Mouse (Mus musculus) liver, embryonic 11.5 days (tissue): Measurements from ENCODE around the gene Ubr4. TPM values are rescaled to one million over a fixed set of nuclear protein-coding genes. Genes with fewer than 3 reads are reported as not detected.

Experiments
- ATAC-seq: fragments of 200-750 bp; cut with Nextera tagmentation; replicated peaks from 2 replicates; pipeline ENCODE4 v1.8.0; 2017; ENCODE audit warnings: moderate number of reproducible peaks, mild to moderate bottlenecking, moderate TSS enrichment, moderate library complexity; ENCODE audit not compliant: low FRiP score
- DNase-seq: peaks from one replicate; pipeline ENCODE4 v3.0.0-alpha.2; 2017; ENCODE audit warnings: low spot score
- H3K27ac ChIP-seq: fragments of 300-500 bp; sonication (generic); 2 replicates; pipeline ENCODE4 v1.5.1; 2014; ENCODE audit warnings: mild to moderate bottlenecking, low read depth, low read length, control low read depth
- H3K27me3 ChIP-seq: fragments of 300-500 bp; sonication (generic); replicated peaks from 2 replicates; pipeline ENCODE4 v1.6.1; 2014; ENCODE audit warnings: low read length, mixed read lengths; ENCODE audit not compliant: control insufficient read depth, insufficient read depth
- H3K36me3 ChIP-seq: fragments of 300-500 bp; sonication (generic); 2 replicates; pipeline ENCODE4 v1.6.1; 2014; ENCODE audit warnings: mild to moderate bottlenecking, low read length, moderate library complexity, mixed read lengths; ENCODE audit not compliant: control insufficient read depth, insufficient read depth
- H3K4me1 ChIP-seq: fragments of 300-500 bp; sonication (generic); replicated peaks from 2 replicates; pipeline ENCODE4 v1.6.1; 2014; ENCODE audit warnings: low read length, mixed read lengths; ENCODE audit not compliant: control insufficient read depth, insufficient read depth
- H3K4me2 ChIP-seq: fragments of 300-500 bp; sonication (generic); 2 replicates; pipeline ENCODE4 v1.6.1; 2014; ENCODE audit warnings: mild to moderate bottlenecking, control low read depth, moderate library complexity
- H3K4me3 ChIP-seq: fragments of 300-500 bp; sonication (generic); 2 replicates; pipeline ENCODE4 v1.5.1; 2014; ENCODE audit warnings: low read depth, low read length, control low read depth
- H3K9ac ChIP-seq: fragments of 300-500 bp; sonication (generic); 2 replicates; pipeline ENCODE4 v1.6.1; 2014; ENCODE audit warnings: low read depth, low read length, control low read depth
- H3K9me3 ChIP-seq: fragments of 300-500 bp; sonication (generic); 2 replicates; pipeline ENCODE4 v1.6.1; 2016; ENCODE audit warnings: low read length, inconsistent platforms, mixed read lengths; ENCODE audit not compliant: control insufficient read depth
- WGBS: fragments of 180-500 bp; shearing (Covaris S2); extraction: QIAGEN DNeasy Blood & Tissue Kit; methylation state at CpG from one replicate; pipeline ENCODE4 v1.1.7; 2014; 5-methylcytosine and 5-hydroxymethylcytosine counted together
- polyA plus RNA-seq: library from polyadenylated mRNA; unstranded; fragments of >200 nt; fragmentation: Nextera tagmentation; extraction: Ambion mirVana; gene quantifications from 2 replicates; pipeline ENCODE4 v1.2.1, GENCODE M21; 2014

Gene Ubr4
- polyA plus RNA-seq, 1 experiment from 2014 or later, result 86.9 TPM

GRCm38 (mm10) chr4:139386869-139387319, 34.5 kb downstream of the Ubr4 start:
- H3K4me2 ChIP-seq, result peak overlapping the region; percentile 10; the same call in 1 of the 2 replicates
- 60% methylated on average over 6 of the region's 6 CpGs for WGBS

GRCm38 (mm10) chr4:139389557-139389956, 37.1 kb downstream of the Ubr4 start:
- DNase-seq (no peak), ATAC-seq (no peak)
- no peak overlapping the region for H3K4me3 ChIP-seq
- H3K36me3 ChIP-seq, result peaks cover 44% of the 10 kb centered on the region
- no peaks in the 10 kb centered on the region for H3K9me3 ChIP-seq
- WGBS, result 88% methylated on average over 4 of the region's 4 CpGs
- H3K4me1 ChIP-seq, result peaks cover 16% of the 10 kb centered on the region
- no peak overlapping the region for H3K27ac ChIP-seq
- no peaks in the 10 kb centered on the region for H3K27me3 ChIP-seq
- H3K4me2 ChIP-seq, result no peak overlapping the region
- no peak overlapping the region for H3K9ac ChIP-seq

More at GRCm38 (mm10) chr4:139386869-139387319, 34.5 kb downstream of the Ubr4 start:
- H3K9ac ChIP-seq, result no peak overlapping the region
- peak overlapping the region; percentile 37; the same call in 1 of the 2 replicates for H3K27ac ChIP-seq
- no peaks in the 10 kb centered on the region for H3K9me3 ChIP-seq
- H3K36me3 ChIP-seq, result peaks cover 22% of the 10 kb centered on the region
- H3K4me1 ChIP-seq, result peaks cover 28% of the 10 kb centered on the region
- ATAC-seq (no peak), DNase-seq (no peak)
- H3K27me3 ChIP-seq, result no peaks in the 10 kb centered on the region
- H3K4me3 ChIP-seq, result no peak overlapping the region

GRCm38 (mm10) chr4:139395431-139395830, 43.0 kb downstream of the Ubr4 start:
- 56% methylated on average over 2 of the region's 2 CpGs for WGBS
- H3K4me3 ChIP-seq, result no peak overlapping the region
- no peaks in the 10 kb centered on the region for H3K9me3 ChIP-seq
- H3K27me3 ChIP-seq, result no peaks in the 10 kb centered on the region
- no peaks in the 10 kb centered on the region for H3K4me1 ChIP-seq
- H3K9ac ChIP-seq, result no peak overlapping the region
- no peak overlapping the region for H3K4me2 ChIP-seq
- H3K27ac ChIP-seq, result no peak overlapping the region
- ATAC-seq, result 0 out of 2 replicates have a peak, but pooled peaks have one; percentile 31
- no peak for DNase-seq
- peaks cover 77% of the 10 kb centered on the region for H3K36me3 ChIP-seq

- DNase-seq (no peak), ATAC-seq (no peak)
- no peaks in the 10 kb centered on the region for H3K9me3 ChIP-seq
- no peak overlapping the region for H3K4me2 ChIP-seq
- no peaks in the 10 kb centered on the region for H3K27me3 ChIP-seq
- H3K9ac ChIP-seq, result no peak overlapping the region
- no peaks in the 10 kb centered on the region for H3K4me1 ChIP-seq
- WGBS, result 87% methylated on average over 5 of the region's 5 CpGs
- no peak overlapping the region for H3K27ac ChIP-seq
- H3K36me3 ChIP-seq, result peaks cover 62% of the 10 kb centered on the region
- H3K4me3 ChIP-seq, result no peak overlapping the region
Measured at GRCm38 (mm10) chr4:139400487-139400886, 48.1 kb downstream of the Ubr4 start.

GRCm38 (mm10) chr4:139403214-139403613, 50.8 kb downstream of the Ubr4 start:
- no peak for DNase-seq
- Histone ChIP-seq H3K36me3 (peaks cover 55% of the 10 kb centered on the region), H3K9ac (no peak overlapping the region), H3K4me1 (no peaks in the 10 kb centered on the region), H3K27ac (no peak overlapping the region), H3K4me3 (no peak overlapping the region), H3K9me3 (no peaks in the 10 kb centered on the region), H3K4me2 (no peak overlapping the region), H3K27me3 (no peaks in the 10 kb centered on the region)
- ATAC-seq, result no peak
- WGBS, result 84% methylated on average over 14 of the region's 14 CpGs

GRCm38 (mm10) chr4:139411351-139411750, 58.9 kb downstream of the Ubr4 start:
- Histone ChIP-seq H3K9ac (no peak overlapping the region), H3K27ac (no peak overlapping the region), H3K4me2 (no peak overlapping the region), H3K4me3 (no peak overlapping the region), H3K9me3 (no peaks in the 10 kb centered on the region), H3K27me3 (no peaks in the 10 kb centered on the region), H3K4me1 (no peaks in the 10 kb centered on the region), H3K36me3 (peaks cover 76% of the 10 kb centered on the region)
- DNase-seq, result no peak
- 89% methylated on average over 3 of the region's 3 CpGs for WGBS
- no peak for ATAC-seq

- H3K4me1 ChIP-seq, result no peaks in the 10 kb centered on the region
- no peak overlapping the region for H3K9ac ChIP-seq
- H3K36me3 ChIP-seq, result peaks cover 88% of the 10 kb centered on the region
- H3K4me2 ChIP-seq, result no peak overlapping the region
- no peak overlapping the region for H3K4me3 ChIP-seq
- no peak for ATAC-seq
- H3K9me3 ChIP-seq, result no peaks in the 10 kb centered on the region
- no peak for DNase-seq
- WGBS, result 66% methylated on average over 1 of the region's 1 CpGs
- no peak overlapping the region for H3K27ac ChIP-seq
- H3K27me3 ChIP-seq, result no peaks in the 10 kb centered on the region
Measured at GRCm38 (mm10) chr4:139417868-139418267, 65.5 kb downstream of the Ubr4 start.

- Histone ChIP-seq H3K4me2 (no peak overlapping the region), H3K4me3 (no peak overlapping the region), H3K27me3 (no peaks in the 10 kb centered on the region), H3K36me3 (peaks cover 78% of the 10 kb centered on the region), H3K4me1 (no peaks in the 10 kb centered on the region), H3K9ac (no peak overlapping the region), H3K27ac (no peak overlapping the region), H3K9me3 (no peaks in the 10 kb centered on the region)
- 95% methylated on average over 7 of the region's 7 CpGs for WGBS
- DNase-seq (no peak), ATAC-seq (no peak)
Measured at GRCm38 (mm10) chr4:139421621-139422020, 69.2 kb downstream of the Ubr4 start.

- no peak overlapping the region for H3K27ac ChIP-seq
- peaks cover 78% of the 10 kb centered on the region for H3K36me3 ChIP-seq
- no peaks in the 10 kb centered on the region for H3K9me3 ChIP-seq
- ATAC-seq, result no peak
- no peaks in the 10 kb centered on the region for H3K4me1 ChIP-seq
- no peaks in the 10 kb centered on the region for H3K27me3 ChIP-seq
- DNase-seq, result no peak
- WGBS, result 88% methylated on average over 2 of the region's 2 CpGs
- H3K9ac ChIP-seq, result no peak overlapping the region
- no peak overlapping the region for H3K4me3 ChIP-seq
- H3K4me2 ChIP-seq, result no peak overlapping the region
Measured at GRCm38 (mm10) chr4:139422409-139422808, 70.0 kb downstream of the Ubr4 start.
